Comparison of ENCODE assay signal across 17 mouse cellular contexts in genomic region chr14:48155153-48155552, GRCm38 (mm10). TPM values are rescaled to one million over a fixed set of nuclear protein-coding genes. Genes with fewer than 3 reads are reported as not detected.
DNase-seq lines count a peak whose midpoint lies in the region; ATAC-seq and TF ChIP-seq lines count a peak whose summit lies in the region.
"Had no signal": no experiment of that assay in that cellular context is flagged by ENCODE, and none has a peak within 500 bp of the region (broad histone marks: within the 10 kb centered on the region; RNA-seq: fewer than 3 reads in every experiment).

No protein-coding gene starts in this region.

- no peak overlapping the region for H3K4me3 ChIP-seq in lung, embryonic 14.5 days (ENCODE audit: low read depth, low read length)
- H3K4me3 ChIP-seq in limb, embryonic 15.5 days = no peak overlapping the region
- no peak overlapping the region for H3K4me3 ChIP-seq in stomach, postnatal 0 days (ENCODE audit: low read depth, low read length)
- H3K4me3 ChIP-seq in intestine, postnatal 0 days (ENCODE audit: low read depth, low read length) = no peak overlapping the region
- H3K4me3 ChIP-seq: forebrain, embryonic 15.5 days; heart, adult 2 months; heart, embryonic 12.5 days; hindbrain, embryonic 12.5 days had no signal

- H3K36me3 ChIP-seq in lung, embryonic 14.5 days (ENCODE audit: insufficient read depth) = no peaks in the 10 kb centered on the region
- no peaks in the 10 kb centered on the region for H3K36me3 ChIP-seq in limb, embryonic 15.5 days
- H3K36me3 ChIP-seq in stomach, postnatal 0 days (ENCODE audit: control insufficient read depth, insufficient read depth, low read length) = no peaks in the 10 kb centered on the region
- no peaks in the 10 kb centered on the region for H3K36me3 ChIP-seq in intestine, postnatal 0 days (ENCODE audit: control insufficient read depth, insufficient read depth)
- H3K36me3 ChIP-seq: forebrain, embryonic 15.5 days; heart, embryonic 12.5 days; hindbrain, embryonic 12.5 days had no signal

- no peaks in the 10 kb centered on the region for H3K27me3 ChIP-seq in lung, embryonic 14.5 days (ENCODE audit: insufficient read depth, low read length)
- H3K27me3 ChIP-seq in limb, embryonic 15.5 days = no peaks in the 10 kb centered on the region
- H3K27me3 ChIP-seq in stomach, postnatal 0 days (ENCODE audit: control insufficient read depth, insufficient read depth, low read length) = no peaks in the 10 kb centered on the region
- H3K27me3 ChIP-seq in intestine, postnatal 0 days (replicated peaks; ENCODE audit: control insufficient read depth, insufficient read depth, low read length) = no peaks in the 10 kb centered on the region
- H3K27me3 ChIP-seq: forebrain, embryonic 15.5 days; hindbrain, embryonic 12.5 days had no signal

- H3K9ac ChIP-seq in lung, embryonic 14.5 days = no peak overlapping the region
- H3K9ac ChIP-seq in limb, embryonic 15.5 days = no peak overlapping the region
- no peak overlapping the region; the same call in 1 of the 2 replicates for H3K9ac ChIP-seq in stomach, postnatal 0 days (ENCODE audit: low read length)
- H3K9ac ChIP-seq in intestine, postnatal 0 days (ENCODE audit: low read depth, low read length) = no peak overlapping the region
- H3K9ac ChIP-seq: forebrain, embryonic 15.5 days; heart, embryonic 12.5 days; hindbrain, embryonic 12.5 days had no signal

- 0 out of 2 replicates have a peak overlapping the region, but pooled peaks have one; percentile 27 for H3K4me2 ChIP-seq in lung, embryonic 14.5 days
- H3K4me2 ChIP-seq in limb, embryonic 15.5 days = 0 out of 2 replicates have a peak overlapping the region, but pooled peaks have one; percentile 5
- H3K4me2 ChIP-seq in stomach, postnatal 0 days (replicated peaks; ENCODE audit: low read depth) = peak overlapping the region; percentile 35
- no peak overlapping the region for H3K4me2 ChIP-seq in intestine, postnatal 0 days (replicated peaks; ENCODE audit: low read depth)
- H3K4me2 ChIP-seq: forebrain, embryonic 15.5 days; heart, embryonic 12.5 days; hindbrain, embryonic 12.5 days had no signal

- ATAC-seq in frontal cortex, adult (ENCODE audit: low TSS enrichment) = peak; percentile 87
- no peak for ATAC-seq in lung, embryonic 14.5 days (ENCODE audit: insufficient read depth)
- no peak for ATAC-seq in limb, embryonic 15.5 days (ENCODE audit: insufficient number of reproducible peaks, low FRiP score, low TSS enrichment, low read depth)
- no peak for ATAC-seq in stomach, postnatal 0 days (ENCODE audit: low FRiP score, low TSS enrichment)
- ATAC-seq in intestine, postnatal 0 days = no peak
- ATAC-seq: forebrain, embryonic 15.5 days had no signal

- peaks cover 6% of the 10 kb centered on the region; the same call in 1 of the 2 replicates for H3K4me1 ChIP-seq in lung, embryonic 14.5 days (ENCODE audit: insufficient read depth)
- H3K4me1 ChIP-seq in limb, embryonic 15.5 days = 0 out of 2 replicates have a peak, but pooled peaks cover 4% of the 10 kb centered on the region
- no peaks in the 10 kb centered on the region for H3K4me1 ChIP-seq in stomach, postnatal 0 days (replicated peaks; ENCODE audit: control insufficient read depth, insufficient read depth)
- no peaks in the 10 kb centered on the region for H3K4me1 ChIP-seq in intestine, postnatal 0 days (replicated peaks; ENCODE audit: control insufficient read depth, insufficient read depth, low read length)
- H3K4me1 ChIP-seq: forebrain, embryonic 15.5 days; heart, embryonic 12.5 days had no signal

- DNase-seq in frontal cortex, postnatal 36 days (ENCODE audit: low spot score in 2 of 2) = no peak
- peak; percentile 22 for DNase-seq in lung, embryonic 14.5 days
- no peak for DNase-seq in lung, adult 18-20 months
- no peak for DNase-seq in stomach, postnatal 0 days (ENCODE audit: low spot score)
- DNase-seq in heart, postnatal 4 days = no peak
- DNase-seq: adrenal gland, postnatal 10 days; cerebellum, adult 11 months; cerebellum, adult 9-10 months; gastrocnemius, postnatal 14 days; heart, adult 2 months had no signal

- no peak for TF ChIP-seq EP300 in stomach, postnatal 0 days (optimal IDR thresholded peaks at IDR 0.05)

- H3K9me3 ChIP-seq in lung, embryonic 14.5 days (ENCODE audit: low read depth, low read length) = no peaks in the 10 kb centered on the region
- no peaks in the 10 kb centered on the region for H3K9me3 ChIP-seq in limb, embryonic 15.5 days
- no peaks in the 10 kb centered on the region for H3K9me3 ChIP-seq in stomach, postnatal 0 days (ENCODE audit: control insufficient read depth, low read length)
- H3K9me3 ChIP-seq in intestine, postnatal 0 days (ENCODE audit: control insufficient read depth) = no peaks in the 10 kb centered on the region
- H3K9me3 ChIP-seq: forebrain, embryonic 15.5 days; heart, embryonic 12.5 days; hindbrain, embryonic 12.5 days had no signal

- H3K27ac ChIP-seq in lung, embryonic 14.5 days (ENCODE audit: low read depth) = no peak overlapping the region
- H3K27ac ChIP-seq in limb, embryonic 15.5 days = no peak overlapping the region
- peak overlapping the region; percentile 40 for H3K27ac ChIP-seq in stomach, postnatal 0 days (replicated peaks)
- H3K27ac ChIP-seq in intestine, postnatal 0 days (ENCODE audit: low read depth, low read length) = no peak overlapping the region
- H3K27ac ChIP-seq: forebrain, embryonic 15.5 days; heart, adult 2 months; hindbrain, embryonic 12.5 days had no signal

- no peak for TF ChIP-seq CTCF in lung, embryonic 14.5 days (IDR thresholded peaks at IDR 0.05; ENCODE audit: low read depth)
- TF ChIP-seq CTCF in stomach, postnatal 0 days (IDR thresholded peaks at IDR 0.05; ENCODE audit: low read depth) = no peak
- no peak for TF ChIP-seq CTCF in intestine, postnatal 0 days (IDR thresholded peaks at IDR 0.05; ENCODE audit: low read depth)

- 35% methylated on average over 13 of the region's 13 CpGs for WGBS in lung, embryonic 14.5 days
- WGBS in limb, embryonic 15.5 days = 35% methylated on average over 13 of the region's 13 CpGs
- WGBS in stomach, postnatal 0 days = 19% methylated on average over 13 of the region's 13 CpGs
- WGBS in intestine, postnatal 0 days = 33% methylated on average over 13 of the region's 13 CpGs

RNA-seq across cellular contexts. Expression of gene Peli2, which starts 34.5 kb away (rescaled TPM):
- 16.0 and 16.5 TPM in 2 replicates for polyA plus RNA-seq in lung, embryonic 14.5 days (2014; fragmentation: Nextera tagmentation; extraction: Ambion mirVana)
- 6.9 and 8.1 TPM in 2 replicates for polyA plus RNA-seq in limb, embryonic 15.5 days (2015; fragmentation: Nextera tagmentation; extraction: Ambion mirVana)
- 5.6 and 5.9 TPM in 2 replicates for polyA plus RNA-seq in stomach, postnatal 0 days (2015; fragmentation: Nextera tagmentation; extraction: Ambion mirVana)
- polyA plus RNA-seq in intestine, postnatal 0 days (2015; fragmentation: Nextera tagmentation; extraction: Ambion mirVana) = 2.0 and 2.1 TPM in 2 replicates
- total RNA-seq in heart, postnatal 4 days (2021) = 10 to 100 TPM; 12.1 to 12.8 TPM
- total RNA-seq: MEL had no signal
